Mouse (Mus musculus): ENCODE data around the gene Orm1.

Orm1 gene

GRCm38 (mm10) chr4:63344295-63344694 is at the start of gene Orm1:
Gene Orm1, plus strand, starts transcription at chr4:63344560.
- DNase-seq (ENCODE audit: low spot score in 2 of 2): no peak

- no peak for DNase-seq (ENCODE audit: low spot score in 2 of 2)
These were observed 48.7 kb upstream of the Orm1 start for GRCm38 (mm10) chr4:63295641-63296040.

GRCm38 (mm10) chr4:63296263-63296662 is 48.1 kb upstream of the Orm1 start:
- DNase-seq (ENCODE audit: low spot score in 2 of 2): no peak

DNA sequence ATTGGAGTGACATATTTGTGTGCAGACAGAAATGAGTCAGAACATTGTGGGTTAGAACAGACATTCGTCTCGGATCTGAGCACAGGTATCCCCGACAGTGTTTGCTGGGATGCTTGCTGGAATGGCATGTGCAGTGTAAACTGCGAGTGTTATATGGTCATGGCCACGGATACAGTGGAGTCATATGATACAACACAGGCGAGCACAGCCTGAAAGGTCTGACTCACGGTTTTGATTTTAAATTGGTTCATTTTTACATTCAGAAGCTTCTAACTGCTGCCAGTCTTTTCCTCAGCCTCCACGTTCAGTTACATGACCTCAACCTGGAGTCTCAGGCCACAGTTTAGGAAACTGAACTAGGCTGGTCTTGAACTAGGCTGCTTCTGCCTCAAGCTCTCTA is 47.5 kb upstream of the Orm1 start:
- DNase-seq (ENCODE audit: low spot score in 2 of 2): no peak

- no peak for DNase-seq (ENCODE audit: low spot score in 2 of 2)
These were observed 46.2 kb upstream of the Orm1 start for GRCm38 (mm10) chr4:63298191-63298590.

DNA sequence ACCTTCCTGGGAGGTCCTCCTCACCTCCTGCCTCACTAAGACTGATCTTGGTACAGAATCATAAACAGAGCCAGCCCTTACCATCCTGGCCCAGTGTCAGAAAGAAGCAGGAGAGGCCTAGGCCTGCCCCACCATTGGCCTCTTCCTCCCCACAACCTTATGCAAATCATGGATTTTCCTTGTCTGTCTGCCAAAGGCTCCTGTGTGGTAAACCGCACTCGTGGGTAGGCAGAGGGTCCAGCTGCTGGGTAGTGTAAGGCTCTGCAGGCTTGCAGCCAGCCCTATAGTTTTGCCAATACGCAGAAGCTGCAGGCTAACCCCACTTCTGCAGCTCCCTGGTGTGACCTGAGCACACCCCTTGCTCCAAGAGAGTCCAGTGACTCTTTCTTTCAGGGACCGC is 41.7 kb upstream of the Orm1 start:
- DNase-seq (ENCODE audit: low spot score in 2 of 2): no peak

GRCm38 (mm10) chr4:63307175-63308062 is 36.9 kb upstream of the Orm1 start:
- peak; percentile 66 to 69 for DNase-seq (ENCODE audit: low spot score in 2 of 2)

GRCm38 (mm10) chr4:63308316-63308715 is 36.0 kb upstream of the Orm1 start:
- no peak for DNase-seq (ENCODE audit: low spot score in 2 of 2)

- DNase-seq (ENCODE audit: low spot score in 2 of 2): no peak
These were observed 34.0 kb upstream of the Orm1 start for GRCm38 (mm10) chr4:63310247-63310855.

GRCm38 (mm10) chr4:63311426-63311825 is 32.9 kb upstream of the Orm1 start:
- DNase-seq (ENCODE audit: low spot score in 2 of 2): no peak

DNA sequence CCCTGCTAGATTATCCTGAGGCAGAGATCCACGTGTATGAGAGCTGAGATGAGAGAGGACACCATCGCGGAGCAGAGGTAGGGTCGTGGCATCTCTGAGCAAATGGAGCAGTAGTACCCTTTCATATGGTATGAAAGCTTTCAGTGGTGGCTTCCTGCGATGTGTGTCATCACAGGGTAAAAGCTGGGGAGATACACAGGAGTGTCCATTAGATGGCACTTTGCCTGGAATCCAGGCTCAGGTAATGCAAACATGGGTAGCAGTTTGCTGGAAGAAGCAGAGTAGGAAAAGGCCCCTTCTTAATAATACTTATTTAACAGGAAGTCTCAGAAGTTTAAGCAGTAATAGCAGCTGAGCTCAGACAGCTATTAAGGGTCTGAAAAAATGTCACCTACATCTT is 30.3 kb upstream of the Orm1 start:
- no peak for DNase-seq (ENCODE audit: low spot score in 2 of 2)

GRCm38 (mm10) chr4:63316076-63316746 is 28.1 kb upstream of the Orm1 start:
- no peak for DNase-seq (ENCODE audit: low spot score in 2 of 2)

- peak; percentile 18 to 31 for DNase-seq (ENCODE audit: low spot score in 2 of 2)
These were observed 24.8 kb upstream of the Orm1 start for GRCm38 (mm10) chr4:63319566-63319965.

GRCm38 (mm10) chr4:63323275-63323815 is 21.0 kb upstream of the Orm1 start:
- DNase-seq (ENCODE audit: low spot score in 2 of 2): no peak

- no peak for DNase-seq (ENCODE audit: low spot score in 2 of 2)
These were observed 11.0 kb upstream of the Orm1 start for GRCm38 (mm10) chr4:63333403-63333802.

- no peak for DNase-seq (ENCODE audit: low spot score in 2 of 2)
These were observed 5.8 kb upstream of the Orm1 start for GRCm38 (mm10) chr4:63338414-63339076.

DNA sequence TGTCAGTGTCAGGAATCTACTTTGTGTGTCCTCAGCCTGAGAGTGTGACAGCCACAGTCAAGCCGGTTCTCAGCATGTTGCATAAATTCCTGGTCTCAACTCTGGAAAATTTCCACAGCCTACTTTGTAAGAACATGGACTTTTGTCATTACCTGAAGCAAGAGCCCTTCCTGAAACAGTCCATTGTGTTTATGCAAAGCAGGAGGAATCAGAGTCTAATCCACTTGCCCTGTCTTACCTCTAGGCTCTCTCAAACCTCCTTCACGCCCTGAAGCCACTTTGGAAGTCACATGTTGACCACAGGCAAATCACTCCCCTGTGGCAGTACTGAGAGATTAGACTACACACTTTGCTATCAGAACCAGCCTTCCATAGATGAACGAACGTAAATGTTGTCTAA is 1.9 kb upstream of the Orm1 start:
- no peak for DNase-seq (ENCODE audit: low spot score in 2 of 2)

- DNase-seq (ENCODE audit: low spot score in 2 of 2): no peak
These were observed 752 bp upstream of the Orm1 start for GRCm38 (mm10) chr4:63343608-63344007.

DNA sequence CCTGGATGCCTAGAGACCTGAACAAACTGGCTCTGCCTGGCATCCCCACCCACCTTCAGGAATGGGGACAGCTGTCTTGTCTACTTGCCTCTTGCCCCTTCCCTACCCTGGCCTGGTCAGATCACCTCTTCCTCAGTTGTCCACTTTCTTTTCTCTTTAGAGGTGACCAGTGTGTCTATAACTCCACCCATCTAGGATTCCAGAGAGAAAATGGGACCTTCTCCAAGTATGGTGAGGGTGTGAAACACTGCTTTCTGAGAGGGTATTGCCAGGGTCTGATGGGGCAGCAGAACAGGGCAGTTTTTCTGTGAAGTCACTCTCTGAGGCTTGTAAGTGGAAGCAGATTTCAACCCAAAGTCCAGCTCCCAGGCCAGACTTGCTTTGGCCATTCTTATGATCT is 901 bp downstream of the Orm1 start:
- no peak for DNase-seq (ENCODE audit: low spot score in 2 of 2)

DNA sequence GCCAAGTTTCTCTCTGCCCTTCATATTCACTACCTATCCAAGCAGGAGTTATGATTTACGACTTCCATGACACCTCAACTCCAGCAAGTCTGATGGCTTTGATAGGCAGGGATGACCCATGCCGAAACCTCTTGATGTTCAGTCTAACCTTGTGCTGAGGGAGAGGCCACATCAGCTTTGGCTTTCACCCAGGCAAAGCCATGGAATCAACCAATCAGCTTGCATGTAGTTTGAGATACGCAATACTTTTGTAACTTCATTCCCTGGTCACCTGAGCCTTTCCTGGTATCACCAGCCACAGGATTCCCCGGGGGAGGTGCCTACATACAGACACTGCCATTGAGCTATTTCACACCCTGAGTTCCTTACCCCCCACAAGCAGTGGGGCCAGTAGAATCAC is 2.3 kb downstream of the Orm1 start:
- no peak for DNase-seq (ENCODE audit: low spot score in 2 of 2)

DNA sequence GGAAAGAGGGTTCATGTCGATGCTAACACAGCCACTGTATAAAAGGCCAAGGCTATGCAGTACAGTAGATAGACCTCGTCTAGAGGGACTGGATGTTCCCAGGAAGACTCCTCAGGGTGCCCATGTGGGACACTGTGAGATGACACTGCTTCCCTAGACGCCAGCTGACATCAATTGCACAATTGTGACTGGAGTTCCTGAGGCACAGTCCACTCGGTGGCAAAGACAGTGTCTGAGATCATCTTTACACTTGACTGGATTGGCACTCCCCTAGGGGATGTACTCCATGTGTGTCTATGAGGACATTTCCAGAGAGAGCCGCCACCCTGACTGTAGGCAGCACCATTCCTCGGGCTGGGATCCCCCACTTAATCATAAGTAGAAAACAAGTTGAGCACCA is 4.2 kb downstream of the Orm1 start:
- DNase-seq (ENCODE audit: low spot score in 2 of 2): no peak

Measured in spleen, postnatal 36 days (tissue).